Mouse (Mus musculus): ENCODE results near the gene Arfrp1. TPM values are rescaled to one million over a fixed set of nuclear protein-coding genes. Genes with fewer than 3 reads are reported as not detected.

Arfrp1 gene
- polyA plus RNA-seq (2012; fragmentation: generic; extraction: Trizol): 48.8 TPM

DNA sequence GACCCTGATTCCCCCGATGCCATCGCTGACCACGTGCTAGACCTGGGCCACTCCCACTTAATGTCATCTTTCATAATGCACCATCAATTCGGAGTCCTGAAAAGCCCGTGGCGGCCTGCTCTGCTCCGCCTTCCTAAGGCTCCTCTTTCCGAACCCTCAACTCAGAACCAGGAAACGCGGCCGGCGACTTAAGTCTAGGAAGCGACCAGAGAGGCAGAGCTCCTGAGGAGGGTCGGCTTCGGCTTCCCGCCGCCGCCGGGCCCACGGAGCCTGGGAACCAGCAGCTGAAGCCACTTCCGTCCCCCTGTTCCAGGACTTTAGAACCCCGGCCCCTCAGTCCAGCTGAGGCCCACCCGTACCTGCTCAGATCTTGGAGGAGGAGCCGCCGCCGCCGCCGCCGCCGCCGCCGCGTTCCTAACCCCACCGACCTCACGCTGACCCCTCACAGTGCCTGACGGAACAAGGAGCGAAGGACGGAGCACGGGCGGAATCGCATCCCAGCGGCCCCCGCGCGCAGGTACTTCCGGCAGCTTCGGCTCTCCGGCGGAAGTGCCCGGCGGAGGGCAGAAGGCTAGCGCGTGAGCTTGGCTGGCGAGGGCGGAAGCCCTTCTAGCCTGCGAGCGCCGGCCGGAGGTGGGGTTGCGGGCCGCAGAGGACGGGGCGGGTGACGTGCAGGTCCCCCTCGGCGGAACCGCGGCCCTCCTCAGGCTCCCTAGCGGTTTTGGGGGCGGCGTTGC, at the start of gene Arfrp1, which contains the start of gene Zgpat:
TSS of gene Arfrp1 (minus strand) at position 545 of the 737 bp plus-strand sequence.
TSS of gene Zgpat (plus strand) at position 69 of the 737 bp plus-strand sequence.
- Histone ChIP-seq H3K79me2 (ENCODE audit: control insufficient read depth, insufficient read depth) (peaks cover 64% of the 10 kb centered on the region), H3K4me2 (ENCODE audit: low read depth) (peak within 1 kb of the TSS; percentile 97), H3ac (ENCODE audit: control insufficient read depth, insufficient read length) (peak within 1 kb of the TSS; percentile 81), H3K27me3 (ENCODE audit: control insufficient read depth, insufficient read depth, insufficient read length) (no peaks in the 10 kb centered on the region), H3K4me3 (peak within 1 kb of the TSS; percentile 98), H3K36me3 (ENCODE audit: control insufficient read depth, insufficient read depth) (peaks cover 29% of the 10 kb centered on the region)
- TF ChIP-seq POLR2AphosphoS2 (IDR thresholded peaks at IDR 0.05; ENCODE audit: insufficient read length, low read depth) (peak; percentile 72), MAX (IDR thresholded peaks at IDR 0.05; ENCODE audit: low read depth) (peak; percentile 65), MYOD1 (IDR thresholded peaks at IDR 0.05; ENCODE audit: control insufficient read depth in 1 of 3, insufficient read length in 2 of 3, low read depth in 2 of 3) (no peak), USF1 (IDR thresholded peaks at IDR 0.05; ENCODE audit: low read depth) (peak; percentile 77), SRF (IDR thresholded peaks at IDR 0.05; ENCODE audit: control insufficient read depth, insufficient read length, low read depth) (no peak), E2F4 (IDR thresholded peaks at IDR 0.05; ENCODE audit: insufficient read depth) (peak; percentile 46), REST (IDR thresholded peaks at IDR 0.05; ENCODE audit: insufficient read depth, insufficient read length) (no peak), POLR2A (IDR thresholded peaks at IDR 0.05; ENCODE audit: insufficient read length, low read depth) (peak; percentile 82), TCF12 (IDR thresholded peaks at IDR 0.05; ENCODE audit: insufficient read depth, poor library complexity, severe bottlenecking) (no peak), CEBPB (IDR thresholded peaks at IDR 0.05; ENCODE audit: insufficient read depth, poor library complexity, severe bottlenecking) (no peak), MYOG (IDR thresholded peaks at IDR 0.05; ENCODE audit: control insufficient read depth in 1 of 3, insufficient read depth in 1 of 3, insufficient read length in 2 of 3, low read depth in 2 of 3) (peak in 1 of 3 experiments; percentile 2)

DNA sequence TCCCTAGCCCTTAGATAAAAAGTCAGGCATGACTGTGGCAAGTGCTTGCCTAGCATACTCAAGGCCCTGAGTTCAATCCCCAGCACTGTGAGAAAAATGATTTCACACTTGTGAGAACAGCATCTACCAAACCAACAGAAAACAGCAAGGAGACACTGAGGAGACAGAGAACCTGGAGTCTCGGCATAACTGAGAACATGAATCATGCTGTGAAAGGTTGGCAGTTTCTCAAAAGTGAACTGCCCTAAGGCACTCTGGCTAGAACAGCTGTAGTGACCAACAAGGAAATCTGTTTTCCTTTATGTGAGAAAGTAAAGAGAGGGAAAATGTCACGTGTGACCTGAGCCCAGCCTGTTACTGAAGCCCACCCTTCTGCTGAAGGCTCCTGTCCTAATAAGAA, 47.9 kb upstream of the Arfrp1 start:
- TF ChIP-seq USF1 (IDR thresholded peaks at IDR 0.05; ENCODE audit: low read depth) (peak; percentile 63), TCF3 (IDR thresholded peaks at IDR 0.05; ENCODE audit: insufficient read length, low read depth) (no peak), SRF (IDR thresholded peaks at IDR 0.05; ENCODE audit: control insufficient read depth, insufficient read length, low read depth) (no peak), MYOD1 (IDR thresholded peaks at IDR 0.05; ENCODE audit: control insufficient read depth in 1 of 3, insufficient read length in 2 of 3, low read depth in 2 of 3) (peak in 1 of 3 experiments; percentile 22), E2F4 (IDR thresholded peaks at IDR 0.05; ENCODE audit: insufficient read depth) (no peak), POLR2A (IDR thresholded peaks at IDR 0.05; ENCODE audit: insufficient read length, low read depth) (no peak), POLR2AphosphoS2 (IDR thresholded peaks at IDR 0.05; ENCODE audit: insufficient read length, low read depth) (no peak), MAX (IDR thresholded peaks at IDR 0.05; ENCODE audit: low read depth) (no peak), CEBPB (IDR thresholded peaks at IDR 0.05; ENCODE audit: insufficient read depth, poor library complexity, severe bottlenecking) (no peak), REST (IDR thresholded peaks at IDR 0.05; ENCODE audit: insufficient read depth, insufficient read length) (no peak), MYOG (IDR thresholded peaks at IDR 0.05; ENCODE audit: control insufficient read depth in 1 of 3, insufficient read depth in 1 of 3, insufficient read length in 2 of 3, low read depth in 2 of 3) (no peak), TCF12 (IDR thresholded peaks at IDR 0.05; ENCODE audit: insufficient read depth, poor library complexity, severe bottlenecking) (no peak)
- H3K27me3 ChIP-seq (ENCODE audit: control insufficient read depth, insufficient read depth, insufficient read length): no peaks in the 10 kb centered on the region
- H3K36me3 ChIP-seq (ENCODE audit: control insufficient read depth, insufficient read depth): no peaks in the 10 kb centered on the region
- no peak overlapping the region for H3K4me3 ChIP-seq
- no peak overlapping the region for H3ac ChIP-seq (ENCODE audit: control insufficient read depth, insufficient read length)
- H3K4me2 ChIP-seq (ENCODE audit: low read depth): no peak overlapping the region
- no peaks in the 10 kb centered on the region for H3K79me2 ChIP-seq (ENCODE audit: control insufficient read depth, insufficient read depth)

DNA sequence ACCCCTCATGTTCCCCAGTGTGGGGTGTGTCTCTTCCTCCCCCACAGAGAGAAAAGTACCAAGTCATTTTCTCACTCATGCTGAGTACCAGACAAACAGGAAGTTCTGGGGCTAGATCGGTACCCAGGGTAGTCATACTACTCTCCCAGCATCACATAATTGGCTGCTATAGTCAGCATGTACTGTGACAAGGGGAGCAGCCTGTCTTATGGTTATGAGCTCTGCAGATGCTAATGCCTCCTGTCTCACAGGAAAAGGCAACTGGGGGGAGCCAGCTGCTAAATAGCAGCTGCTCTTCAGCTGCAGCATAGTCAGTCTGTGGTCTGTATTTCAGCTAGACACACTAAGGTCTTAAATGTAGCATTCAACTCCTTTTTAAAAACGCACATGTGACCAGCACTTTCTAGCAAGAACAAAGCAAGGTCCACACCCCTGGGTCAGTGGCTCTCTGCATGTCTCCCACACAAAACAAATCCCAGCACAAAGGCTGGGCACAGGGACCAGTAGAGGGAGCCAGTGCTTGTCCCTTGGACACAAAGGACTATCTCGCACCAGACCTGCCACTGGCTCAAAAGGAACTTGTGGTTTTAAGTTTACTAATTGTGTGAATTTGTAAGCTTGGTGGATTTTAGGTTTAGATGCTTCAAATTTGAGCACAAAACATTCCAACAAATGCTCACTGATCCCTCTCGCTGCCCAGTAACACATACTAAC, 45.7 kb upstream of the Arfrp1 start:
- Histone ChIP-seq H3ac (ENCODE audit: control insufficient read depth, insufficient read length) (no peak overlapping the region), H3K27me3 (ENCODE audit: control insufficient read depth, insufficient read depth, insufficient read length) (no peaks in the 10 kb centered on the region), H3K36me3 (ENCODE audit: control insufficient read depth, insufficient read depth) (no peaks in the 10 kb centered on the region), H3K4me3 (no peak overlapping the region), H3K4me2 (ENCODE audit: low read depth) (no peak overlapping the region), H3K79me2 (ENCODE audit: control insufficient read depth, insufficient read depth) (no peaks in the 10 kb centered on the region)
- TF ChIP-seq USF1 (IDR thresholded peaks at IDR 0.05; ENCODE audit: low read depth) (peak; percentile 19), MYOD1 (IDR thresholded peaks at IDR 0.05; ENCODE audit: control insufficient read depth in 1 of 3, insufficient read length in 2 of 3, low read depth in 2 of 3) (peak in 1 of 3 experiments; percentile 13), POLR2A (IDR thresholded peaks at IDR 0.05; ENCODE audit: insufficient read length, low read depth) (no peak)

DNA sequence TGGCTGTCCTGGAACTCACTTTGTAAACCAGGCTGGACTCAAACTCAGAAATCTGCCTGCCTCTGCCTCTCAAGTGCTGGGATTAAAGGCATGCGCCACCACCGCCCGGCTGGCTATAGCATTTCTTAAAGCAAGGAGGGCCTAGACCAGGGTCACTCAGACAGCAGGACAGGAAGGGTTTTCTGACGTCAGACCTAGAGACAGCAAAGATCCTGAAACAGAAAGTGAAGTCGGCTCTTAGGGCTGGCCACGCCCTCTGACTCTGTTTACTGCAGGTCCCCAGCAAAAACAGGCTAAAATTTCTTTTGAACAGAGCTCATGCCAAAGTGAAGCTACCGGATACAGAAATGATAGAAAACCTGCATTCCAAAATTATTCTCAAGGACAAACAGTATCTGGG, 44.4 kb upstream of the Arfrp1 start:
- H3ac ChIP-seq (ENCODE audit: control insufficient read depth, insufficient read length): no peak overlapping the region
- no peaks in the 10 kb centered on the region for H3K36me3 ChIP-seq (ENCODE audit: control insufficient read depth, insufficient read depth)
- H3K4me2 ChIP-seq (ENCODE audit: low read depth): no peak overlapping the region
- no peaks in the 10 kb centered on the region for H3K27me3 ChIP-seq (ENCODE audit: control insufficient read depth, insufficient read depth, insufficient read length)
- H3K4me3 ChIP-seq: no peak overlapping the region
- TF ChIP-seq MYOD1 (IDR thresholded peaks at IDR 0.05; ENCODE audit: control insufficient read depth in 1 of 3, insufficient read length in 2 of 3, low read depth in 2 of 3) (no peak), SRF (IDR thresholded peaks at IDR 0.05; ENCODE audit: control insufficient read depth, insufficient read length, low read depth) (no peak), MAX (IDR thresholded peaks at IDR 0.05; ENCODE audit: low read depth) (no peak), MYOG (IDR thresholded peaks at IDR 0.05; ENCODE audit: control insufficient read depth in 1 of 3, insufficient read depth in 1 of 3, insufficient read length in 2 of 3, low read depth in 2 of 3) (no peak), CEBPB (IDR thresholded peaks at IDR 0.05; ENCODE audit: insufficient read depth, poor library complexity, severe bottlenecking) (no peak), TCF12 (IDR thresholded peaks at IDR 0.05; ENCODE audit: insufficient read depth, poor library complexity, severe bottlenecking) (no peak), POLR2AphosphoS2 (IDR thresholded peaks at IDR 0.05; ENCODE audit: insufficient read length, low read depth) (no peak)
- no peaks in the 10 kb centered on the region for H3K79me2 ChIP-seq (ENCODE audit: control insufficient read depth, insufficient read depth)
